Mouse (Mus musculus) G1E (cell line): ENCODE results near the gene Uap1. TPM values are rescaled to one million over a fixed set of nuclear protein-coding genes. Genes with fewer than 3 reads are reported as not detected.

Source experiments
- ATAC-seq: 2 replicates; pipeline ENCODE4 v1.8.0; 2016; ENCODE audit warnings: mild to moderate bottlenecking; ENCODE audit not compliant: insufficient number of reproducible peaks, poor library complexity, low FRiP score, severe bottlenecking; ENCODE audit errors: extremely low read depth
- DNase-seq: peaks from one replicate; pipeline ENCODE4 v3.0.0; 2012; ENCODE audit warnings: low spot score
- H3K27me3 ChIP-seq: 2 replicates; pipeline ENCODE4 v1.6.1; 2012; ENCODE audit warnings: mild to moderate bottlenecking, low read length, inconsistent platforms; ENCODE audit not compliant: insufficient read depth
- H3K36me3 ChIP-seq: replicated peaks from 2 replicates; pipeline ENCODE3; 2012; ENCODE audit warnings: mild to moderate bottlenecking, inconsistent platforms
- H3K4me1 ChIP-seq: 2 replicates; pipeline ENCODE4 v1.6.1; 2012; ENCODE audit warnings: low read depth, low read length, inconsistent platforms, mixed read lengths; ENCODE audit not compliant: insufficient read depth
- H3K4me3 ChIP-seq: 2 replicates; pipeline ENCODE4 v1.5.1; 2012; ENCODE audit warnings: low read depth, mild to moderate bottlenecking, inconsistent platforms, low read length, moderate library complexity, mixed read lengths
- H3K9me3 ChIP-seq: replicated peaks from 2 replicates; pipeline ENCODE4 v1.6.1; 2012; ENCODE audit warnings: inconsistent platforms
- CTCF ChIP-seq: IDR thresholded peaks from 2 replicates; pipeline ENCODE4 v1.5.1; 2012; ENCODE audit warnings: low read depth, low read length, inconsistent platforms, mixed read lengths
- GATA1 ChIP-seq: IDR thresholded peaks from 2 replicates; pipeline ENCODE4 v1.6.1; 2012; ENCODE audit warnings: borderline replicate concordance, low read length, inconsistent platforms, mixed read lengths
- GATA2 ChIP-seq: IDR thresholded peaks from 2 replicates; pipeline ENCODE4 v1.6.1; 2012; ENCODE audit warnings: low read depth, low read length, inconsistent platforms, borderline replicate concordance
- POLR2AphosphoS5 ChIP-seq: IDR thresholded peaks from 2 replicates; pipeline ENCODE4 v1.6.1; 2012; ENCODE audit warnings: low read depth, low read length, inconsistent platforms; ENCODE audit not compliant: insufficient replicate concordance
- TAL1 ChIP-seq: conservative IDR thresholded peaks from 2 replicates; pipeline ENCODE4 v1.6.1; 2012; ENCODE audit warnings: low read depth, low read length, inconsistent platforms, mixed read lengths
- polyA plus RNA-seq: library from polyadenylated mRNA; stranded (reverse); fragments of >175 nt; gene quantifications from 2 replicates; pipeline ENCODE4 v1.2.3, GENCODE M21; 2012
- total RNA-seq, 2 experiments: library from RNA; stranded (forward) in 1 of 2; stranded (reverse) in 1 of 2; fragments of 200-1000 nt in 1 of 2; fragments of >200 nt in 1 of 2; fragmentation: Nextera tagmentation in 1 of 2; gene quantifications; 2 replicates each; pipeline ENCODE4 v1.2.3; 2014 to 2017

Uap1 gene
- total and polyA plus RNA-seq, 3 experiments, result 24.1 to 530 (median 171) TPM

DNA sequence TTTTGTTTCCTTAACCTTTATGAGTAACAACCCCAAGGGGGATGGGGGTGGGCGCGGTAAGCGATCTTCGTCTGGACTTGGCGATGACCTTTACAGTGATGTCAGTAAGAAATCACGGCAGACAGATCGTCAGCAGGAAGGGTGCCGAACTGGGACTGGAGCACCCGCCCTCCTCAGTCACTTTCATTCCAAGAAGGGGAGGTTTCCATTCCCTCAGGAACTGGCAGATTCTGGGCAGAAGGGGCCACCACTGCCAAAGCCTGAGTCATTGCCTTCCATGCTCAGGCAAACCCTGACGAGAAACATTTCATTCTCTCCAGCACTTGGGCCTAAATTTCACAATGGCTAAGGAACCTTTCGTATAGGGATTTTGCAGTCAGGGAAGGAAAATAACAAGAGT lies 13.8 kb upstream of the Uap1 start:
- no peak for TF ChIP-seq TAL1
- TF ChIP-seq POLR2AphosphoS5, result no peak
- TF ChIP-seq CTCF, result no peak
- TF ChIP-seq GATA2, result no peak
- TF ChIP-seq GATA1, result no peak
- DNase-seq (no peak), ATAC-seq (no peak)
- Histone ChIP-seq H3K36me3 (peaks cover 28% of the 10 kb centered on the region), H3K4me3 (no peak overlapping the region), H3K9me3 (peaks cover 6% of the 10 kb centered on the region; the same call in 1 of the 2 replicates), H3K4me1 (peaks cover 19% of the 10 kb centered on the region), H3K27me3 (no peaks in the 10 kb centered on the region)

- no peak overlapping the region for H3K4me3 ChIP-seq
- DNase-seq (no peak), ATAC-seq (no peak)
- peaks cover 11% of the 10 kb centered on the region for H3K36me3 ChIP-seq
- H3K4me1 ChIP-seq, result peaks cover 30% of the 10 kb centered on the region
- TF ChIP-seq CTCF (no peak), TAL1 (no peak), GATA2 (no peak), POLR2AphosphoS5 (no peak)
- H3K9me3 ChIP-seq, result peaks cover 6% of the 10 kb centered on the region; the same call in 1 of the 2 replicates
- no peaks in the 10 kb centered on the region for H3K27me3 ChIP-seq
Observed at GRCm38 (mm10) chr1:170186531-170186930, 11.8 kb upstream of the Uap1 start.

DNA sequence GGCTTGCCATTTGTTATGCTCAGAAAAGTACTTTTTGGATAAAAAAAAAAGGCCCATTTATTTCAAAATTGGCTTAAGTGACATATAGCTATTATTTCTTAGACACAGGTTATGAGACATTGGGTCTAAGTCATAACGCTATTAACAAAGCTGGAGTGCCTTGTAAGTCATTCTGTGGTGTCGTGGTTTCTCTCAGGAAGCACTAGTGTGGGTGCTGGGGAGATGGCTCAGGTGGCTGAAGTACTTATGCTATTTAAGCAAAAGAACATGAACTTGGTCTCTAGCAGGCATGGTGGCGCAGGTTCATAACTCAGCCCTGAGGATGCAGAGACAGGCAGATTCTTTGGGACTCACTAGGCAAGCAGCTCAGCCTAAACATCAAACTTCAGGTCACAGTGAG lies 10.4 kb upstream of the Uap1 start:
- Histone ChIP-seq H3K9me3 (peaks cover 6% of the 10 kb centered on the region; the same call in 1 of the 2 replicates), H3K36me3 (peaks cover under 1% of the 10 kb centered on the region), H3K27me3 (no peaks in the 10 kb centered on the region), H3K4me3 (no peak overlapping the region), H3K4me1 (peaks cover 27% of the 10 kb centered on the region)
- no peak for TF ChIP-seq POLR2AphosphoS5
- no peak for TF ChIP-seq TAL1
- TF ChIP-seq GATA2, result no peak
- TF ChIP-seq GATA1, result no peak
- TF ChIP-seq CTCF, result no peak
- DNase-seq, result no peak
- ATAC-seq, result no peak

GRCm38 (mm10) chr1:170182706-170183105 lies 7.9 kb upstream of the Uap1 start:
- TF ChIP-seq GATA1 (no peak), POLR2AphosphoS5 (no peak)
- ATAC-seq (no peak), DNase-seq (no peak)
- Histone ChIP-seq H3K4me1 (peaks cover 34% of the 10 kb centered on the region), H3K27me3 (no peaks in the 10 kb centered on the region), H3K4me3 (no peak overlapping the region), H3K9me3 (peaks cover 6% of the 10 kb centered on the region; the same call in 1 of the 2 replicates), H3K36me3 (no peaks in the 10 kb centered on the region)

DNA sequence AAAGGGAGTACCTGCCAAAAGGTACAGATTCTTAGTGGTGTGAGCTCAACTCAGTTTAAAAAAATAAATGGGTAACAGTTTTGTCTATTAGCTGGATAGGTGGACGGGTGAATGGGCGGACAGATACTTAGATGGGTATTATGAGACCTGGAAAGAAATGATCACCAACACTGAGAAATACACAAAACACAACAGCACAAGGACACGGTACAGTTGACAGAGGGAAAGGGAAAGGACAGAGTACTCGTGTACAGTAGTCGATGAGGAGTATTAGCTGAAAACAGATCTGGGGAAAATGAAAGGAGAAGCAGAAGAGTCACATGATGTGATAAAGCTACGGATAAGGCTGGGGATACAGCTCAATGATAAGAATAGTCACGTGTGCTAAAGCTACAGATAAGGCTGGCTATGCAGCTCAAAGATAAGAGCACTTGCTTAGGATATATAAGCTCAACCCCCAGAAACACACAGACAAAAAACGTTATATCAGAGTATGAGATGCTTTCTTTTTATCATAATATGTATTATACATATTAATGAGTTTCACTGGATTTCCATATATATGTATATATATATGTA lies 2.0 kb upstream of the Uap1 start:
- DNase-seq, result peak; percentile 31
- peak; percentile 71 for ATAC-seq
- Histone ChIP-seq H3K36me3 (peaks cover 10% of the 10 kb centered on the region), H3K27me3 (no peaks in the 10 kb centered on the region), H3K9me3 (no peaks in the 10 kb centered on the region), H3K4me3 (peak overlapping the region; percentile 46; the same call in 1 of the 2 replicates), H3K4me1 (peaks cover 47% of the 10 kb centered on the region)
- TF ChIP-seq GATA1 (no peak), POLR2AphosphoS5 (no peak), TAL1 (peak; percentile 78)

GRCm38 (mm10) chr1:170175848-170176247 lies 1.1 kb upstream of the Uap1 start:
- ATAC-seq, result no peak
- DNase-seq, result no peak
- TF ChIP-seq GATA1 (no peak), TAL1 (no peak; the same call in 1 of the 2 replicates), GATA2 (no peak), POLR2AphosphoS5 (no peak), CTCF (no peak)
- Histone ChIP-seq H3K4me3 (peak overlapping the region; percentile 48; the same call in 1 of the 2 replicates), H3K9me3 (no peaks in the 10 kb centered on the region), H3K36me3 (peaks cover 19% of the 10 kb centered on the region), H3K4me1 (peaks cover 51% of the 10 kb centered on the region), H3K27me3 (no peaks in the 10 kb centered on the region)
